Mouse (Mus musculus): ENCODE data around the gene Nutm1. TPM values are rescaled to one million over a fixed set of nuclear protein-coding genes. Genes with fewer than 3 reads are reported as not detected.

The Nutm1 gene
- polyA plus RNA-seq, 1 experiment: not detected

DNA sequence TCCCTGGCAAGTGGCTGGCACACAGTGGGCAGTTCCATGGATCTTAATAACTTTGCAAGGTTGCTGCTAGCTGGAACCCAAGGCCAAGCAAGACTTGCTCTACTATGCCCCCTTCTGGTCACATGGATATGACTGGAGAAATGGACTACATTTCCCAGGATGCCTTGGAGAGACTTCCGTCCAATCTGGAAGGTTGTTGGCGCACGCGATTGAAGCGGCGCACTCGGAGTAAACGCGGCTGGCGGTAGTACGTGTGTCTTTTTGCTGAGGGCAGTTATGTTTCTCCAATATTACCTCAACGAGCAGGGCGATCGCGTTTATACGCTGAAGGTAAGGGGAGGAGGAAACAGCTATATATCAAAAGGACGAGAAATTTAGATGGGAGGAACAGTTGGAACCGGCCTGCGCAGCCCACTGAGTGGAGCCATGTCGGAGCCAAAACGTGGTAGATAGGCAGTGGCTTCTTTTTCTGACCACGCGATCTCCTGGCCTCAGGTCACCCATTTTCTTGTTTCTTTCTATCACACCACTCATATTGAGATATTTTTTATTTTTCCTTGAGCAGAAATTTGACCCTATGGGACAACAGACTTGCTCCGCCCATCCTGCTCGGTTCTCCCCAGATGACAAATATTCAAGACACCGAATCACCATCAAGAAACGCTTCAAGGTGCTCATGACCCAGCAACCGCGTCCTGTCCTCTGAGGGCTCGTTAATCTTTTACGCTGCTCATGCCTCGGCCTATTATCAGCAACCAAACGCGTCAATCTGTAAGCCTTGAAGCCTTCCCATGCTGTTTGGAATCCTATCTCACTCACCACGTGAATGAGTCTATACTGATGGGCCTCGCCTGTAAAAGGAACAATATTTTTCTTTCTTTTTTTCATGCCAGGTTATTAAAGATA is 2.9 kb upstream of the Nutm1 start, which contains the start of gene Nop10:
Gene Nop10, plus strand, starts transcription at position 179 of the 906 bp plus-strand sequence.
- peak; percentile 65 for DNase-seq (ENCODE audit: low spot score)

DNA sequence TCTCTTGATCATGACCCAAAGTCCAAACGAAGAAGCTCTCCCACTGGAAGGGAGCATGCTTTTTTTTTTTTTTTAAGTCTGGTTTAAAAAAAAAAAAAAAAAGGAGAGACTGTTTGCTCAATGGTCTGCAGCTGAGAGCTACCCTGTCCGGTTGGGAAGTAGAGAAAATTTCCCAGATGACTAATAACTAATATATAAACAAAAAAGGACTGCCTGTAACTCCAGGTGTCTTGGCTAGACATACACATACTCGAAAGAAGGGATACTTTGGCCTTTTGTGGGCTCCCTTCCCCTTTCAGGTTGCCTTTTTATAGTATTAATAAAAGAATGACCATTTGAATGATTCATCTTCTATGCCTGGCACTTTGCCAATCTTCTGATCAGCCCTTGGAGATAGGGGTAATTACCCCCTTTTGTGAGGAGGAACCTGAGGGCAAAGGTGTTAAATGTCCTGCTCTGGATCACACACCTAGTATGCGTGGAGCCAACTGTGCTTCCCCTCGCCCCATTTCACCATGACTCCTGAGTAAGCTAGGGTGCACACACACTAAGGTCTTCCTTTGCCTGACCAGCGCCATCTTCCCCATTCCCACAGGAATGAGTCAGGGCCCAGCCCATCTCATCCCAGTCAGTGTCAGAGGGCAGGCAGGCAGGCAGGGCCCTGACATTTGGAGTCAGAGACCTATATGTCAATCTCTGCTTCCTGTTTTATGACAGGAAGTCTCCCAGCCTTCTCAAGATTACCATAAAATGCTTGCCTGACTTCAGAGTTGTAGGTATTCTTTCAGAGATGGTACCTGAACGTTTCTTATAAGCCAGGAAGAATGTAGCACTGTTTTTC is 4.2 kb downstream of the Nutm1 start:
- no peak for DNase-seq (ENCODE audit: low spot score)

DNA sequence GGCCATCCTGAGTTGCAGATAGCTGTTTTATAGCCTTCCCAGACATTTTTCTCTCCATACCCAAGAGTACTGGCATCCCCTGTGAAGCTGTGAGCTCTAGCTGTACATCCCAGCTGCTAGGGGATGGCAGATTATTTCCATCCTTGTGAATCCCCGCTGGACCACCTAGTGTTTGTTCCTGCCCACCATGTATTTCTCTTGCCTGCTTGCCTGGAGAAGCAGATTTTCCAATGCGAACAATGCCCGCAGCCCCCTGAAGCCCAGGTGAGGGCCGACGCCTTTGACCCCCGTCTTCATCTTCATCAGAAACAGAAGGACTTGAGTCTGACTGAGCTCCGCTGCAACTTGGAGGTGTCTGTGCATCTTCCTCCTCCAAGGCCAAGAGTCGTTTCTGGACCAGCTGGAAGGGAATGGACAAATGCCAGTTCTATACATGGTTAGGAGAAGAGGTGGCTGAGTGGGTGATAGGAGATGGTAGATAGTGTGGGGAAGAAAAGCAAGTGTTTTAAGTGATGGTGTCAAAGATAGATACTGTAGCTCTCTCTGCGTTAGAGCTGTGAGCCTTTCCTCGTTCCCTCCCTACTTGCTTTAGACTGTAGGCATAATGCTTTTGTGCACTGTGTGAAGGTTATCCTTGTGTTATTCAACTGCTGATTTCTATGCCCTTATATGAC is 9.2 kb downstream of the Nutm1 start:
- no peak for DNase-seq (ENCODE audit: low spot score)

DNA sequence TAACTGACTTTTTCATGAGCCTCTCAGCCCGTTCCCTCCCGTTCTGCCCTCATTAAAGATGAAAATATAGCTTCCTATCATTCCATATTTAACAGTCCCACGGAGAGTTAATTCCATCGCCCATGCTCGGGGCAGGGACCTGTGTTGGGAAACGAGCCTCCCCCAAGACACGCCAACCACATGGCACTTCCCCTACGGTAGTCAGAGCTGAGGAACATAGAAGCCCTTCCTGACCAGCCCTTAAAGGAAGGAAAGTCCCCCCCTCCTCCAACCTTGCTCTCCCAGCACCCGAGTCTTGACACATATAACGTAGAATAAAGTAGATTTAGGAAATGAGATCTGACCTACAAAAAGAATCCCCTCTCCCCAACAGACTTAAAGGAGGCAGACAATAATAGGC is 11.8 kb downstream of the Nutm1 start:
- DNase-seq (ENCODE audit: low spot score): no peak

DNA sequence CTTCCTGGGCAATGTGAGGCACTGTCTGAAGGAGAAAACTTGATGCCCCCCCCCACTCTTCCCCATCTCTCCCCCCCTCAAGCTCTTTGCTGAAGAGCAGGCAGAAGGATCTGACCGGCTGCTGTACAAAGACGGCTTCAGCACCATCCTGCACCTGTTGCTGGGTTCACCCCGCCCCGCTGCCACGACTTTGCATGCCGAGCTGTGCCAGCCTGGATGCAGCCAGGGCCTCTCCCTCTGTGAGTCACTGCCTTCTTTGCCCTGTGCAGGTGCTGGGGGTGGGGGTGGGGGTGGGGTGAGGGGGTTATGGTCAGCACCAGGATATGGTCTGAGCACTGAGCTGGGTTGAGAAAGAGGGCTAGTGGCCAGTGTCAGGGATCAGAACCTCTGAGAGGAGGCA is 12.9 kb downstream of the Nutm1 start:
- no peak for DNase-seq (ENCODE audit: low spot score)

DNA sequence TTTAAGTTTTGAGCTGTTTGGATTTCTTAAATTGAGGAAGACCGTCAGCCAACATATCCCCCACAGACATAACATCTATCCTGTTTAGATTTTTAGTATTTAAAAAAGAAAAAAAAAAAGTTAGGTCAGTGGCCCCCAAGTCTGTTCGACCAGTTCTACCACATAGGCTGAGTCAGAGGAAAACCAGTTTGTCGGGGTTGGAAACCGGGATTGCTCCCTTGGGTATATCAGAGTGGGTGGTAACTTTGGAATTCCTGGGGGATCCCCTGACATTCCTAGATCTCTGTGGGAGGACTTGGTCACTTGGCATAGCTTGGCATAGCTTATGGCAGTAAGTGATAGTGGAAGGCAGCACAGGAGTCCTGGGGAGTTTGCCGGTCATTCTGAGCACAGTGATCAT is 13.8 kb downstream of the Nutm1 start:
- no peak for DNase-seq (ENCODE audit: low spot score)

DNA sequence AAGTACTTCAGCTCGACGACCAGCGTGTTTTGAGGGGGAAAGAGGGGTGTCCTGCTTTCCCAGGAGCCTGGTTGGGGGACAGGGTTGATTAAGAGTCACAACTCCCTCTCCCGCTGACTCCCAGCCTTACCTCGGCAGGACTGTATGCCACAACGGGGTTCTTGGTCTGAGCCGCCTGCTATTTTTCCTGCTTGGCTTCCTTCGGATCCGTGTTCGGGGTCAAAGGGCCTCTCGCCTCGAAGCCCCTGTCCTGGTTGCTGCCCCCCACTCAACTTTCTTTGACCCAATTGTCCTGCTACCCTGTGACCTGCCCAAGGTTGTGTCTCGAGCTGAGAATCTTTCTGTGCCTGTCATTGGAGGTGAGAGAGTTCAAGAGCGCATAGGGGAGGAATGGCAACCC is 17.3 kb downstream of the Nutm1 start:
- no peak for DNase-seq (ENCODE audit: low spot score)

DNA sequence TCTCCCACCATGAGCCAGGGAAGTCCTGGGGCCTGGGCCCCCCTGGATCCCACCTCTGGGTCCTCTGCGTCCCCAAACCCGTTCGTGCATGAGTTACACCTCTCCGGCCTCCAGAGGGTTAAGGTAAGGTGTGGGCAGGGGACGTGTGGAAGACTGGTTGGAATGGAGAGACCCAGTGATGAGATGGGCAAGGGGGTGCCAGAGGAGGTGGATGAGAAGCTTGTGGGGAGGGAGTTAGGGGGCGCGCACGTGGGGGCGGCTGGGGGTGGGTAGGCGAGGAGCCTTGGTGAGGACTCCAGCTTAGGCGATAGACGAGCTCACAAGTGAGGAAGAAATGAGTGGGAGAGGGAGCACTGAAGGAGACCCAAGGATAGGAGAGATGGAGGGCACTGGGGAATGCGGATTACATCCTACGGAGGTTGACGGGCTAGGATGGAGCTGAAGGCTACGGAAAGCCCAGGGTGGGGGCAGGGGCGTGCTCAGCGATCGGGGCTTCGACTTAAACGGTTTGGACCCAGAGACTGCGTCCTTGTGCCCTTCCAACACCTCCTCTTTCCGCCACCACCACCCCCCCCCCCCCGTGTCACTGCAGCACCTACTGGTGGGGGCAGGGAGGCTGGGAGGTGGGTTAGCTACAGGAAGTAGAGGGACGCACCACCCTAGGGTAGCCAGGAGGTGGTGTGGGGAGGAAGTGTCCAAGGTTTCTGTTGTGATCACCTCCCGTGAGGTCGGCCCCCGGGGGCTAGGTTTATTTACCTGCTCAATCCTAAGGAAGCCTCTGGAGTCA is 19.0 kb downstream of the Nutm1 start:
- DNase-seq (ENCODE audit: low spot score): no peak

DNA sequence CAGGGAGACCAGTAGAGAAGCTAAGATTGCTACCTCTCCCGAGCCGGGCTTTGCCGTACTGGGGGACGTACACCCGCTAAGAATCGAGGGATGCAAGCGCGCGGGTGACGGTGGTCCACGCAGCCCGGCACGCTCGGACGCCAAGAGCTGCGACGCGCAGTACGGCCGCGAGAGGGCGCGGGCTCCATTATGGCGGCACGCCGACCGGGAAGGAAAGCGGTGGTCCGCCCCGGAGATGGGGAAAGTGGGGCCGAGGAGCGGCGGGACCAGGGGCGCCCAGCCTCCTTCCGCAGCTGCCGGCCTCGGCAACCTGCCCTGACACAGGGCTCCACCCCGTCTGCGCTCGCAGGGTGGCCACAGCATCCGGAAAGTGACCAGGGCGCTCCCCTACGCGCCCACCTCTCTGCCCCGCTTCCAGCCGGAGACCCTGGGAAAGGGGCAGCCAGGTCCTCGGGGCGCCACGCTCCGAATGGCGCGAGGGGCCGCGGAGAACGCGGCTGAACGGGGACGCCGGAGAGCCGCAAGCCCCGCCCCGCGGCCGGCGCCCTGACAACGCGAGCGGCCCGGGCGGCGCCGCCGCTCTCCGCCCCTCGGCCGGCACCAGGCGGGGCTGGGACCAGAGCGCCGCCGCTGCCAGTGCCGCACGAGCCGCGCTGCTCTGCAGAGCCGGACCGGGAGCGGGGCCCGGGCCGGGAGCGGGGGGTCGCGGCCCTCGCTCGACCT is 19.7 kb downstream of the Nutm1 start, which contains the start of gene Lpcat4:
Gene Lpcat4, plus strand, starts transcription at position 257 of the 723 bp plus-strand sequence.
- DNase-seq (ENCODE audit: low spot score): peak; percentile 78

DNA sequence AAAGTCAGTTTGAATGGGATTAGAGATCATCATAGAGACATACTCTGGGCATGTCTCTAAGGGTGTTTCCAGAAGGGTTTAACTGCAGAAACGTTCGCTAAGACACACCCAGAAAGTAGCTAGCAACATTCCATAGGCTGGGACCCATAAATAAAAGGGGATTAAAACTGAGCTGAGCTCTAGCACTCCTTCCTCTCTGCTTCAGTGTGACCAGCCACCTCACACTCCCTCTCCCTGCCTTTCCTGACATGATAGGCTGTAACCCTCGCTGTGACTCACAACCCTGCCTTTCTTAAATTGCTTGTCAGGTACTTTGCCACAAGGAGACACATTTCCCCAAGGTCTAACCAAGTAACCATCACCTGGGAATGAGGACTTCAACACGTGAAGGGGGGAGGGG is 21.1 kb downstream of the Nutm1 start:
- no peak for DNase-seq (ENCODE audit: low spot score)

DNA sequence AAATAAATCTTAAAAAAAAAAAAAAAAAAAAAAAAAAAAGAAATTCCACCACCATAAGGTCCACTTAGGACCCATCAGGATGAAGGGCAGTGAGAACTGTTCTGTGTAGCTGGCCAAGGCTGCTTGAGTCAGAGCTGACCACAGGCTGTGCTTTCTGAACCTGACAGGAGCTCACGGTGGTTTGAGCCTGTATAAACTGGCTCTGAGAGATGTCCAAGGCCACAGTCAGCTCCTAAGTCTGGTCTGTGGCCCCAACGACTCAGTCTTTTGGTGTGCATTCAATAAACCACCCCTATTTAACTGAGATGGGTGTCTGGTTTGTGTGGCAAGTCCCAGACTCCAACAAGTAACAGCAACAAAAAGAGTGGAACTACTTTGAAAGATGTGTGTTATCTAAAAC is 22.5 kb downstream of the Nutm1 start:
- DNase-seq (ENCODE audit: low spot score): no peak

DNA sequence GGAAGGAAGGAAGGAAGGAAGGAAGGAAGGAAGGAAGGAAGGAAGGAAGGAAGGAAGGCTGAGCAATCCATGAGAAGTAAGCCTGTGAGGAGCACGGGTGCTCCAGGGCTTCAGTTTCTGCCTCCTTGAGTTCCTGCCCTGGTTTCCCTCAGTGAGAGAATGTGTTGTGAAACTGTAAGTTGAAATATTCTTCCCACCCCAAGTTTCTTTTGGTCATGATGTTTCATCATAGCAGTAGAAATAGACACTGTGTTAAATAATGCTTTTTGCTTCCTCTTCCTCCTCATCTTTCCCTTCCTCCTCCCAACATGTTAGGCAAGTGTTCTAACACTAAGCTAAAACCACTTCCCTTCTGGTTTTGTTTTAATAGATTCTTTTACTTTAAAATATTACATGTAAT is 26.5 kb downstream of the Nutm1 start:
- DNase-seq (ENCODE audit: low spot score): no peak

DNA sequence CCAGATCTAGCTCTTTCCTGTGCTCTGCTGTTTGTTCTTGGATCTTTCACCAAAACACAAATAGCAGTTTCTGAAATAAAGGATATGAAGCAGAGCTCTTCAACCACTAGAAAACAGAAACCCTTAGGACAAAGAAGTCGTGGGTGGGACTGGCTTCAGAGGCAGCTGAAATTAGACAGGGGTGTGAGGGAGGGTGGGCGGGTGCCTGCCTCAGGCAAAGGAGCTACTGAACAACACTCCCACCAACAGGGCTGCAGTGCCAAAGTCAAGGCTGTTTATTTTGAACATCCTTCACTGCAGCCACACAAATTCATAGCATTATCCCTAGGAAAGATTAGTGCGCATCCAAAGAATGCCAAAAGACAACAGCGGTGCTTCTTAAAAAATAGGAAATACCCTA is 34.7 kb downstream of the Nutm1 start:
- no peak for DNase-seq (ENCODE audit: low spot score)

DNA sequence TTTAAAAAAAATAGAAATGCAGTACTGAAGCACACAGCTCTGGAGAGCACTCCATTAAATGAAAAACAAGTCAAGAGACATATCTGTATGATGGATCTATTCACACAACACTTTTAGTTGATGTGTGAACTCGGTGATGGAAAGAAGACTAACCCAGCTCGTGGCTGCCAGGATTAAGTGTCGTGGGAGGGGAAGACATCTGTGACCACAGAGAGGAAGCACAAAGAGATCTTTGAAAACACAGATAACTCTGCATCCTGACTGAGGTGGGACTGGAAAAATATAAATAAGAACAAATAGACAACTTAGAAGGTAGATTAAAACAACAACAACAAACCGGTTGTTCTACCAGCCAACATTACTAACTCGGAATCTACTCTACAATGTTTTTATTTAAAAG is 36.5 kb downstream of the Nutm1 start:
- DNase-seq (ENCODE audit: low spot score): no peak

DNA sequence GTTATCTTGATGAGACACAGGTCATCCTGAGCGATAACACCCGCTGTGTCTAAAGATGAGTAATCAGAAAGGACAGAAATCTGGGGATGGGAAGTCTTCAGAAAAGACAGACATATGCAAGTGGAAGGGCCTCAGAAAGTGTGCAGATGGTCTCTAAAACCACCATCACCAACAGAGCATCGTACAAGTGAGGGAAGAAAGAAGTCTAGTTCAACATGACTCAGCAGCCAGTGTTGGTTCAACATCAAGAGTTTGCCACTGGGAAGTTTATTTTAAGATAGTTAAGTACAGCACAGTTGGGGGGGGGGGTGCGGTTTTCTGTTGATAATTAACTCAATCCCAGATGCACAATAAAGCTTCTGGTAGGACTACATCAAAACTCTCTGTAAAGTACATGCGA is 38.2 kb downstream of the Nutm1 start:
- no peak for DNase-seq (ENCODE audit: low spot score)

DNA sequence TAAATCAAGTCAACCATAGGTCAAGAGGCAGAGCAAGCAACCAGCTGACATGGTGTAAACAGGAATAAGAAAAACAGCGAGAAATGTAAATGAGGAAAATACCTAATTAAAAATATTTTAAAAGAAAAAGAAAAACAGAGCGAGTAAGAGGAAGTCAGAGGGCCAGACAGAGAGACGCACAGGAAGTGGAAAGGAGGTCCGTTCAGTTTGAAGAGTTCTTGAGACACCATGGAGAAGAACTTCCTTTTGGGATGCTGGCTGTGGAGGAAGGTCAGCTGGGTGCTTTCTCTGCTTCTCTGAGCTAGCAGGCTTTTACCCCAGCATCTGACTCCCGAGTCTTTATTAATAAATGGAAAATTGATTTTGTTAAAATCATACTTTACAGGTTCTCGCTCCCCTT is 41.5 kb downstream of the Nutm1 start:
- no peak for DNase-seq (ENCODE audit: low spot score)

DNA sequence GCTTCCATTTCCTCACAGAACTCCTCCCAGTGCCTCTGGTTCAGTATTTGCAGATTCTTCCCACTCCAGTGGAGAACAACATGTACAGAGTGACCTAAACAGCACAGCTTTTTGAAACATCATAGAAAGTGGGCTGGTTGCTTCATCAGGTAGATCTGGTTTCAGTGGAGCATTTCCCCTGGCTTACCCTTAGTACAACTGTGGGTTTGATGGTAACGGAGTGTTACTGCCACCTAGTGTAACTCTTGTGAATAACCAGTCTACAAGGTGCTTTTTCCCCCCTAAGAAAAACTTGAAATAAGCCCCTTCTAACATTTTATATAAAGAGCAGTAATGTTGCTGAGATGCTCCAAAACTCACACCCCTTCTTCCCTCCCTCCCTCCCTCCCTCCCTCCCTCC is 43.1 kb downstream of the Nutm1 start:
- DNase-seq (ENCODE audit: low spot score): no peak

DNA sequence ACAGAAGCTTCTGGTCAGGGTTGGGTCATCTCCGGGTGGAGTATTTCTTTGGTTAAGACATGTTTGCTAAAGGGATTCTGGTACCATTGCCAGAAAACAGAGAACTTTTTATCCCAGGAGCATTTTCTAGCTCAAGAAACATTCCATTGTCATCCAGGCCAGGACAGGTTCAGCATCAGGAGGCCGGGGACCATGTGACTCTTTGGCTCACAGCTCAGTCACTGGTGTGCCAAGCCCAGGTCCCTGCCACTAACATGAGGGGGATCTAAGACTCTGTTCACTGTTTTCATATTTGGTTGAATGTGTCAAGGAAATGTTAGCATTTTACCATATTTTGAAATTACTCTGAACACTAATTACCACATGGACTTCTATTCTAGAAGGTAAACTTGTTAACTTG is 48.4 kb downstream of the Nutm1 start:
- no peak for DNase-seq (ENCODE audit: low spot score)

DNA sequence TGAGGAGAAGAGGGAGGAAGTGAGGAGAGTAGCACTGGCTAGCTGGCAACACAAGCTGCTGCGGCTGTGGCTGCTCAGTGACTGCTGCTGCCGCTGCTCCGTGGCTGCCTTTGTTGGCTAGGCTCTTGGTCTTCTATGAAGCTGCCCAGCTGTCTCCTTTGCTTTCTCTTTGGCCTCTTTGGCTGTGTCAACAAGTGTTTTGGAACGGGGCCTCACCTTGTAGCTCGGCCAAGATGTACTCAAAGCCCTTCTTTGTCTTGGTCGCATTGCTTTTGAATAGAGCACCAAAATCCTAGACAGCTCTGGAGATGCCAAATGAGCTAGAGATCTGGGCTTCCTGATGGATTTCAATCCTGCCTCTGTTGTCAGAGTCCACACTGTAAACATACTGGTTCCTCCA is 48.9 kb downstream of the Nutm1 start:
- no peak for DNase-seq (ENCODE audit: low spot score)

DNA sequence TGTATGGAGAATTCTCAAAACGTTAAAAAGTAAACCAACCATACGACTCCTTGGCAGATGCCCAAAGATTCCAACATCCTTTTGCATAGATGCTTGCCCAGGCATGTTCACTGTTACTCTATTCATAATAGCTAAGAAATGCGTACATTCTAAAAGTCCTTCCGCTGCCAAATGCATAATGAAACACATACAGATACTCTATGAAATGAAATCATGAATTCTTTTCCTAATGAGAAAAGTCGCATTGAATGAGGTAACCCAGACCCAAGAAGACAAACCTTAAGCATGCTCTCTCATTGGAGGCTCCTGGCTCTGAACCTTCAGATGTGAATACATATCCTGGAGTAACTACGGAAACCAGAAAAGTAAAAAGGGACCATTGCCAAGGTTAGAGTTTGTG is 56.0 kb downstream of the Nutm1 start:
- no peak for DNase-seq (ENCODE audit: low spot score)

Measured in urinary bladder, adult 2 months (tissue).